Mouse (Mus musculus) heart, postnatal 0 days (tissue): ENCODE results near the gene Snrpc. TPM values are rescaled to one million over a fixed set of nuclear protein-coding genes. Genes with fewer than 3 reads are reported as not detected.

ENCODE experiments used
- ATAC-seq: fragments of 200-750 bp; cut with Nextera tagmentation; 2 replicates; pipeline ENCODE4 v1.8.0; 2017; ENCODE audit warnings: low read depth, moderate number of reproducible peaks, moderate library complexity; ENCODE audit not compliant: insufficient read depth
- DNase-seq: peaks from one replicate; pipeline ENCODE4 v3.0.0-alpha.2; 2016; ENCODE audit warnings: low spot score
- H3K27ac ChIP-seq: fragments of 300-500 bp; sonication (generic); 2 replicates; pipeline ENCODE4 v1.5.1; 2014; ENCODE audit warnings: low read depth, mild to moderate bottlenecking
- H3K27me3 ChIP-seq: fragments of 300-500 bp; sonication (generic); 2 replicates; pipeline ENCODE4 v1.6.1; 2014; ENCODE audit warnings: low read length, mixed read lengths; ENCODE audit not compliant: control insufficient read depth, insufficient read depth
- H3K36me3 ChIP-seq: fragments of 300-500 bp; sonication (generic); replicated peaks from 2 replicates; pipeline ENCODE4 v1.6.1; 2014; ENCODE audit warnings: low read length, mixed read lengths; ENCODE audit not compliant: control insufficient read depth, insufficient read depth
- H3K4me1 ChIP-seq: fragments of 300-500 bp; sonication (generic); 2 replicates; pipeline ENCODE4 v1.6.1; 2014; ENCODE audit warnings: antibody characterized with exemption; ENCODE audit not compliant: control insufficient read depth, insufficient read depth
- H3K4me2 ChIP-seq: fragments of 300-500 bp; sonication (generic); 2 replicates; pipeline ENCODE4 v1.6.1; 2014; ENCODE audit warnings: low read depth, mild to moderate bottlenecking, low read length, moderate library complexity
- H3K4me3 ChIP-seq: fragments of 300-500 bp; sonication (generic); 2 replicates; pipeline ENCODE4 v1.5.1; 2014; ENCODE audit warnings: low read depth, low read length
- H3K9ac ChIP-seq: fragments of 300-500 bp; sonication (generic); replicated peaks from 2 replicates; pipeline ENCODE4 v1.6.1; 2014; ENCODE audit warnings: low read depth, low read length, mixed read lengths
- H3K9me3 ChIP-seq: fragments of 300-500 bp; sonication (generic); replicated peaks from 2 replicates; pipeline ENCODE4 v1.6.1; 2016; ENCODE audit warnings: low read length; ENCODE audit not compliant: control insufficient read depth
- CTCF ChIP-seq: IDR thresholded peaks from 2 replicates; pipeline ENCODE4 v1.5.1; 2016; ENCODE audit warnings: antibody characterized with exemption, control low read depth, low read depth
- EP300 ChIP-seq: IDR thresholded peaks from 2 replicates; pipeline ENCODE4 v1.6.1; 2016; ENCODE audit warnings: antibody characterized with exemption, low read depth
- WGBS: fragments of 180-500 bp; shearing (Covaris S2); extraction: QIAGEN DNeasy Blood & Tissue Kit; methylation state at CpG from one replicate; pipeline ENCODE4 v1.1.7; 2014; 5-methylcytosine and 5-hydroxymethylcytosine counted together
- polyA plus RNA-seq: library from polyadenylated mRNA; unstranded; fragments of >200 nt; fragmentation: Nextera tagmentation; extraction: Ambion mirVana; gene quantifications from 2 replicates; pipeline ENCODE4 v1.2.1, GENCODE M21; 2015
- total RNA-seq: library from RNA; depleted of rRNA; stranded (reverse); fragments of >200 nt; gene quantifications from 2 replicates; pipeline ENCODE4 v1.2.3, GENCODE M21; 2014; ENCODE audit warnings: low replicate concordance

Gene Snrpc
- total and polyA plus RNA-seq, 2 experiments from 2014 or later: 125 to 185 TPM

- DNase-seq (no peak), ATAC-seq (no peak)
- H3K27me3 ChIP-seq: no peaks in the 10 kb centered on the region
- TF ChIP-seq EP300 (no peak), CTCF (no peak)
- no peak overlapping the region for H3K4me3 ChIP-seq
- no peak overlapping the region for H3K4me2 ChIP-seq
- WGBS: 44% methylated on average over 3 of the region's 3 CpGs
- no peaks in the 10 kb centered on the region for H3K9me3 ChIP-seq
- no peak overlapping the region for H3K27ac ChIP-seq
- peaks cover 10% of the 10 kb centered on the region; the same call in 1 of the 2 replicates for H3K4me1 ChIP-seq
- H3K36me3 ChIP-seq: no peaks in the 10 kb centered on the region
- H3K9ac ChIP-seq: no peak overlapping the region
These were observed 26.0 kb upstream of the Snrpc start for GRCm38 (mm10) chr17:27811980-27812379.

GRCm38 (mm10) chr17:27814606-27815005 lies 23.3 kb upstream of the Snrpc start:
- TF ChIP-seq CTCF (no peak), EP300 (no peak)
- H3K9ac ChIP-seq: no peak overlapping the region
- H3K27me3 ChIP-seq: no peaks in the 10 kb centered on the region
- H3K36me3 ChIP-seq: no peaks in the 10 kb centered on the region
- H3K4me2 ChIP-seq: no peak overlapping the region
- no peaks in the 10 kb centered on the region for H3K9me3 ChIP-seq
- H3K4me1 ChIP-seq: peaks cover 27% of the 10 kb centered on the region
- ATAC-seq: no peak
- no peak overlapping the region for H3K4me3 ChIP-seq
- no peak for DNase-seq
- no peak overlapping the region for H3K27ac ChIP-seq

GRCm38 (mm10) chr17:27819011-27819410 lies 18.9 kb upstream of the Snrpc start:
- H3K4me3 ChIP-seq: peak overlapping the region; percentile 95
- peak overlapping the region; percentile 95 for H3K4me2 ChIP-seq
- WGBS: 12% methylated on average over 7 of the region's 7 CpGs
- no peaks in the 10 kb centered on the region for H3K27me3 ChIP-seq
- no peak for TF ChIP-seq EP300
- TF ChIP-seq CTCF: no peak
- H3K36me3 ChIP-seq: no peaks in the 10 kb centered on the region
- H3K9ac ChIP-seq: peak overlapping the region; percentile 95
- H3K4me1 ChIP-seq: peaks cover 23% of the 10 kb centered on the region
- H3K27ac ChIP-seq: peak overlapping the region; percentile 93
- no peak for DNase-seq
- H3K9me3 ChIP-seq: no peaks in the 10 kb centered on the region
- no peak for ATAC-seq

GRCm38 (mm10) chr17:27819521-27819970 lies 18.4 kb upstream of the Snrpc start:
- TF ChIP-seq EP300 (no peak), CTCF (no peak)
- Histone ChIP-seq H3K4me3 (peak overlapping the region; percentile 95), H3K9me3 (no peaks in the 10 kb centered on the region), H3K9ac (peak overlapping the region; percentile 95), H3K27ac (peak overlapping the region; percentile 93), H3K4me1 (peaks cover 23% of the 10 kb centered on the region), H3K36me3 (no peaks in the 10 kb centered on the region), H3K27me3 (no peaks in the 10 kb centered on the region), H3K4me2 (peak overlapping the region; percentile 95)
- ATAC-seq (no peak), DNase-seq (peak; percentile 13)
- under 1% methylated on average over 20 of the region's 20 CpGs for WGBS

- H3K9ac ChIP-seq: peak overlapping the region; percentile 95
- TF ChIP-seq EP300: no peak
- no peak for TF ChIP-seq CTCF
- 0% methylated on average over 45 of the region's 62 CpGs for WGBS
- ATAC-seq (peak; percentile 3), DNase-seq (peak; percentile 42)
- H3K4me3 ChIP-seq: peak overlapping the region; percentile 95
- H3K9me3 ChIP-seq: no peaks in the 10 kb centered on the region
- no peaks in the 10 kb centered on the region for H3K36me3 ChIP-seq
- H3K27me3 ChIP-seq: no peaks in the 10 kb centered on the region
- peaks cover 23% of the 10 kb centered on the region for H3K4me1 ChIP-seq
- H3K4me2 ChIP-seq: peak overlapping the region; percentile 95
- peak overlapping the region; percentile 93 for H3K27ac ChIP-seq
These were observed 17.9 kb upstream of the Snrpc start for GRCm38 (mm10) chr17:27819971-27820567.
